Mouse (Mus musculus): ENCODE results near the gene Taar9. TPM values are rescaled to one million over a fixed set of nuclear protein-coding genes. Genes with fewer than 3 reads are reported as not detected.

Taar9 gene
- not detected for polyA plus RNA-seq (2015; fragmentation: Illumina TruSeq; extraction: RNeasy Lipid Tissue Mini Kit (QIAGEN cat#74804); ENCODE audit: insufficient read depth, low read depth, low replicate concordance)

DNA sequence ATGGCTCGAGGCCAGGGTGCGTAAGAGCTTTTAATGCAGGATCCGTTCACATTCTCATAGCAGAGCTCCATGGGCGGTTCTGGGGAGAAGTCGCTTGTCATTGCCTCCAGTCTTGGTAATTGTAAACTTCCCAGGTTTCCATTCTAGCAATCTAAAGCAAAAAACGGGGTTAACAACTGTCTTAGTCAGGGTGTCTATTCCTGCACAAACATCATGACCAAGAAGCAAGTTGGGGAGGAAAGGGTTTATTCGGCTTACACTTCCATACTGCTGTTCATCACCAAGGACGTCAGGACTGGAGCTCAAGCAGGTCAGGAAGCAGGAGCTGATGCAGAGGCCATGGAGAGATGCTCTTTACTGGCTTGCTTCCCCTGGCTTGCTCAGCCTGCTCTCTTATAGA, at the start of gene Taar9:
Taar9 (minus strand) TSS at position 101 of the 400 bp plus-strand sequence.

DNA sequence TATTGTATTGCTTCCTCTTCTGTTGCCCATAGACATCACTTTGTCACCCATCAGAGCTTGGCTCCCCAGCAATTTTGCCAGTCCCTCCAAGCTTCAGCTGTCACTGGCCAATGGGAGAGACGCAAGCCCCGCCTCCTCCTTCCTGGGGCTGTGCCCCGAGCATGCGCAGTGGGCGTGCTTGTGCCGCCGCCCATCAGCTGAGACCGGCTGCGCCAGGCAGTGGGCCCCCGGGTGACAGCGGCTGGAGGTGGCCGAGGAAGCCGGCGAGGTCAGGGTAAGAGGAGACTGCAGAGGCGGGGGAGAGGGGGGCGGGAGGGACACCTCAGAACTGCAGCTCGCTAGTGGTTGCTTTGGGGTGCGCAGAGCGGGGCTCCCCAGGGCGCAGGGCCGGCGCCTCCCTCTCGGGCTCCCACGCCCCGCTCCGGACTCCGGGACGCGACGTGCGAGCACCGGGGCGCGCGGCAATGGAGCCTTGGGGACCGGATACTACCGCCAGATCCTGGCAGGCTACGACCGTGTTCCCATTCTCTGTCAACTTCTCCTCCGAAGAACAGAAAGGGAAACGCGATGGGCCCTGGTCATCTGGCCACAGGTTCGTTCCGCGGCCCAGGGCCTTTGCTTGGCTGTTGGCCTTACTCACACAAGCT, 39.9 kb upstream of the Taar9 start, which contains the start of gene Stx7:
Stx7 (plus strand) TSS at position 168 of the 647 bp plus-strand sequence.

GRCm38 (mm10) chr10:24101812-24102211, 7.5 kb downstream of the Taar9 start, which contains the start of gene Taar8c:
Gene Taar8c, minus strand, starts transcription at chr10:24101912.

DNA sequence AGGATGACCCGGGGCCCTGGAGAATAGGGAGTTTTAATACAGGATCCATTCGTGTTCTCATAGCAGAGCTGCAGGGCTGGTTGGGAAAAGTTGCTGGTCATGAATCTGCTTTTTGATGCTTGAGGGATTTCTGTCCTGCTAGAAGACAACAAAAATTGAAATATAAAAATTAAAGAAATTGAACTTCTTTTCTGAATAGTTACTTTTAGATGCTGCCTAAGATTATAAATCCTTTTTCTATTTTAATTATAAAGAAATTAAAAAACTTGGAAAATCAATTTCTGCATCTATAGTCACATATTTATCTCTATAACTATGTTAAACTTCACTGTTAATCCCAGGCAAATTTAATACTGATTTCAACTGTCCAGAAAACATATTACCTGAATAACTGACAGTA, 17.1 kb downstream of the Taar9 start, which contains the start of gene Taar8b:
Taar8b (minus strand) TSS at position 101 of the 400 bp plus-strand sequence.

DNA sequence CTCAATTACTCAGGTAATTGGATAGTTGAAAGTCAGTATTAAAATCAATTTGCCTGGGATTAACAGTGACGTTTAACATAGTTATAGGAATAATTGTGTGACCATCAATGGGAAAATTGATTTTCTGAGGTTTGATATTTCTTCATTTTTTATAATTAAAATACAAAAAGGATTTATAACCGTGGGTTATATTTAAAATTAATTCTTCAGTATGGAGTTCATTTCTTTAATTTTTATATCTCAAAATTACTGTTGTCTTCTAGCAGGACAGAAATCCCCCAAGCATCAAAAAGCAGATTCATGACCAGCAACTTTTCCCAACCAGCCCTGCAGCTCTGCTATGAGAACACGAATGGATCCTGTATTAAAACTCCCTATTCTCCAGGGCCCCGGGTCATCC, 33.1 kb downstream of the Taar9 start, which contains the start of gene Taar8a:
Taar8a (plus strand) TSS at position 301 of the 400 bp plus-strand sequence.

Other genes with a start within 250 kb of the Taar9 start
- gene Vnn1, start 214.8 kb downstream of the Taar9 start, polyA plus RNA-seq (2015; fragmentation: Illumina TruSeq; extraction: RNeasy Lipid Tissue Mini Kit (QIAGEN cat#74804); ENCODE audit: insufficient read depth, low read depth, low replicate concordance) = 0.66 TPM
- gene Taar1, start 189.2 kb downstream of the Taar9 start, polyA plus RNA-seq (2015; fragmentation: Illumina TruSeq; extraction: RNeasy Lipid Tissue Mini Kit (QIAGEN cat#74804); ENCODE audit: insufficient read depth, low read depth, low replicate concordance) = not detected
- not detected for gene Taar2, start 171.0 kb downstream of the Taar9 start, polyA plus RNA-seq (2015; fragmentation: Illumina TruSeq; extraction: RNeasy Lipid Tissue Mini Kit (QIAGEN cat#74804); ENCODE audit: insufficient read depth, low read depth, low replicate concordance)
- gene Taar3, start 160.0 kb downstream of the Taar9 start, polyA plus RNA-seq (2015; fragmentation: Illumina TruSeq; extraction: RNeasy Lipid Tissue Mini Kit (QIAGEN cat#74804); ENCODE audit: insufficient read depth, low read depth, low replicate concordance) = not detected
- gene Taar4, start 149.0 kb downstream of the Taar9 start, polyA plus RNA-seq (2015; fragmentation: Illumina TruSeq; extraction: RNeasy Lipid Tissue Mini Kit (QIAGEN cat#74804); ENCODE audit: insufficient read depth, low read depth, low replicate concordance) = not detected
- gene Taar5, start 138.8 kb downstream of the Taar9 start, polyA plus RNA-seq (2015; fragmentation: Illumina TruSeq; extraction: RNeasy Lipid Tissue Mini Kit (QIAGEN cat#74804); ENCODE audit: insufficient read depth, low read depth, low replicate concordance) = not detected
- gene Taar6, start 123.9 kb downstream of the Taar9 start, polyA plus RNA-seq (2015; fragmentation: Illumina TruSeq; extraction: RNeasy Lipid Tissue Mini Kit (QIAGEN cat#74804); ENCODE audit: insufficient read depth, low read depth, low replicate concordance) = not detected
- not detected for gene Taar7a, start 116.1 kb downstream of the Taar9 start, polyA plus RNA-seq (2015; fragmentation: Illumina TruSeq; extraction: RNeasy Lipid Tissue Mini Kit (QIAGEN cat#74804); ENCODE audit: insufficient read depth, low read depth, low replicate concordance)
- gene Taar7b, start 109.6 kb downstream of the Taar9 start, polyA plus RNA-seq (2015; fragmentation: Illumina TruSeq; extraction: RNeasy Lipid Tissue Mini Kit (QIAGEN cat#74804); ENCODE audit: insufficient read depth, low read depth, low replicate concordance) = not detected
- gene Taar7d, start 82.3 kb downstream of the Taar9 start, polyA plus RNA-seq (2015; fragmentation: Illumina TruSeq; extraction: RNeasy Lipid Tissue Mini Kit (QIAGEN cat#74804); ENCODE audit: insufficient read depth, low read depth, low replicate concordance) = not detected
- gene Taar7e, start 71.9 kb downstream of the Taar9 start, polyA plus RNA-seq (2015; fragmentation: Illumina TruSeq; extraction: RNeasy Lipid Tissue Mini Kit (QIAGEN cat#74804); ENCODE audit: insufficient read depth, low read depth, low replicate concordance) = not detected
- gene Taar7f, start 60.0 kb downstream of the Taar9 start, polyA plus RNA-seq (2015; fragmentation: Illumina TruSeq; extraction: RNeasy Lipid Tissue Mini Kit (QIAGEN cat#74804); ENCODE audit: insufficient read depth, low read depth, low replicate concordance) = not detected
- gene Taar8a, start 33.0 kb downstream of the Taar9 start, polyA plus RNA-seq (2015; fragmentation: Illumina TruSeq; extraction: RNeasy Lipid Tissue Mini Kit (QIAGEN cat#74804); ENCODE audit: insufficient read depth, low read depth, low replicate concordance) = not detected
- not detected for gene Taar8b, start 17.2 kb downstream of the Taar9 start, polyA plus RNA-seq (2015; fragmentation: Illumina TruSeq; extraction: RNeasy Lipid Tissue Mini Kit (QIAGEN cat#74804); ENCODE audit: insufficient read depth, low read depth, low replicate concordance)
- gene Taar8c, start 7.6 kb downstream of the Taar9 start, polyA plus RNA-seq (2015; fragmentation: Illumina TruSeq; extraction: RNeasy Lipid Tissue Mini Kit (QIAGEN cat#74804); ENCODE audit: insufficient read depth, low read depth, low replicate concordance) = not detected
- gene Stx7, start 39.8 kb upstream of the Taar9 start, polyA plus RNA-seq (2015; fragmentation: Illumina TruSeq; extraction: RNeasy Lipid Tissue Mini Kit (QIAGEN cat#74804); ENCODE audit: insufficient read depth, low read depth, low replicate concordance) = 11.3 TPM
- not detected for gene Moxd1, start 114.0 kb upstream of the Taar9 start, polyA plus RNA-seq (2015; fragmentation: Illumina TruSeq; extraction: RNeasy Lipid Tissue Mini Kit (QIAGEN cat#74804); ENCODE audit: insufficient read depth, low read depth, low replicate concordance)

Data from pancreas, adult 10 weeks (tissue).